Mouse (Mus musculus): Measurements from ENCODE around the gene Emcn. TPM values are rescaled to one million over a fixed set of nuclear protein-coding genes. Genes with fewer than 3 reads are reported as not detected.

Gene Emcn
- polyA plus RNA-seq, 1 experiment: not detected

- Histone ChIP-seq H3K4me3 (ENCODE audit: low read depth, low read length) (no peak overlapping the region), H3K9me3 (replicated peaks; ENCODE audit: control insufficient read depth, insufficient read depth, low read length, poor library complexity, severe bottlenecking) (no peaks in the 10 kb centered on the region), H3K27ac (ENCODE audit: insufficient read depth, low read length) (no peak overlapping the region), H3K4me1 (ENCODE audit: control insufficient read depth, insufficient read depth, low read length) (no peaks in the 10 kb centered on the region), H3K36me3 (ENCODE audit: control insufficient read depth, insufficient read depth, low read length, poor library complexity, severe bottlenecking) (no peaks in the 10 kb centered on the region), H3K9ac (ENCODE audit: low read depth, poor library complexity, severe bottlenecking) (no peak overlapping the region), H3K27me3 (ENCODE audit: control insufficient read depth, insufficient read depth, low read length, poor library complexity, severe bottlenecking) (no peaks in the 10 kb centered on the region)
- no peak for TF ChIP-seq POLR2A (IDR thresholded peaks at IDR 0.05; ENCODE audit: insufficient read depth, low read length)
- no peak for TF ChIP-seq CTCF (IDR thresholded peaks at IDR 0.05; ENCODE audit: low read depth, low read length)
- TF ChIP-seq EP300 (IDR thresholded peaks at IDR 0.05; ENCODE audit: insufficient read depth, low read depth, low read length): no peak
Observed at GRCm38 (mm10) chr3:137329898-137330297, 11.0 kb upstream of the Emcn start.

GRCm38 (mm10) chr3:137330950-137331349, 9.9 kb upstream of the Emcn start:
- Histone ChIP-seq H3K4me1 (ENCODE audit: control insufficient read depth, insufficient read depth, low read length) (no peaks in the 10 kb centered on the region), H3K27me3 (ENCODE audit: control insufficient read depth, insufficient read depth, low read length, poor library complexity, severe bottlenecking) (no peaks in the 10 kb centered on the region), H3K9ac (ENCODE audit: low read depth, poor library complexity, severe bottlenecking) (no peak overlapping the region), H3K27ac (ENCODE audit: insufficient read depth, low read length) (no peak overlapping the region), H3K4me3 (ENCODE audit: low read depth, low read length) (no peak overlapping the region), H3K36me3 (ENCODE audit: control insufficient read depth, insufficient read depth, low read length, poor library complexity, severe bottlenecking) (no peaks in the 10 kb centered on the region), H3K9me3 (replicated peaks; ENCODE audit: control insufficient read depth, insufficient read depth, low read length, poor library complexity, severe bottlenecking) (no peaks in the 10 kb centered on the region)
- TF ChIP-seq CTCF (IDR thresholded peaks at IDR 0.05; ENCODE audit: low read depth, low read length) (no peak), EP300 (IDR thresholded peaks at IDR 0.05; ENCODE audit: insufficient read depth, low read depth, low read length) (no peak), POLR2A (IDR thresholded peaks at IDR 0.05; ENCODE audit: insufficient read depth, low read length) (no peak)

- H3K9ac ChIP-seq (ENCODE audit: low read depth, poor library complexity, severe bottlenecking): no peak overlapping the region
- TF ChIP-seq CTCF (IDR thresholded peaks at IDR 0.05; ENCODE audit: low read depth, low read length) (no peak), POLR2A (IDR thresholded peaks at IDR 0.05; ENCODE audit: insufficient read depth, low read length) (no peak), EP300 (IDR thresholded peaks at IDR 0.05; ENCODE audit: insufficient read depth, low read depth, low read length) (no peak)
- H3K4me1 ChIP-seq (ENCODE audit: control insufficient read depth, insufficient read depth, low read length): no peaks in the 10 kb centered on the region
- no peaks in the 10 kb centered on the region for H3K27me3 ChIP-seq (ENCODE audit: control insufficient read depth, insufficient read depth, low read length, poor library complexity, severe bottlenecking)
- no peak overlapping the region for H3K4me3 ChIP-seq (ENCODE audit: low read depth, low read length)
- no peaks in the 10 kb centered on the region for H3K36me3 ChIP-seq (ENCODE audit: control insufficient read depth, insufficient read depth, low read length, poor library complexity, severe bottlenecking)
- no peaks in the 10 kb centered on the region for H3K9me3 ChIP-seq (replicated peaks; ENCODE audit: control insufficient read depth, insufficient read depth, low read length, poor library complexity, severe bottlenecking)
- no peak overlapping the region for H3K27ac ChIP-seq (ENCODE audit: insufficient read depth, low read length)
Observed at GRCm38 (mm10) chr3:137332531-137332930, 8.3 kb upstream of the Emcn start.

- H3K4me1 ChIP-seq (ENCODE audit: control insufficient read depth, insufficient read depth, low read length): no peaks in the 10 kb centered on the region
- H3K9ac ChIP-seq (ENCODE audit: low read depth, poor library complexity, severe bottlenecking): no peak overlapping the region
- H3K36me3 ChIP-seq (ENCODE audit: control insufficient read depth, insufficient read depth, low read length, poor library complexity, severe bottlenecking): no peaks in the 10 kb centered on the region
- H3K4me3 ChIP-seq (ENCODE audit: low read depth, low read length): no peak overlapping the region
- no peak for TF ChIP-seq POLR2A (IDR thresholded peaks at IDR 0.05; ENCODE audit: insufficient read depth, low read length)
- TF ChIP-seq CTCF (IDR thresholded peaks at IDR 0.05; ENCODE audit: low read depth, low read length): no peak
- TF ChIP-seq EP300 (IDR thresholded peaks at IDR 0.05; ENCODE audit: insufficient read depth, low read depth, low read length): no peak
- no peak overlapping the region for H3K27ac ChIP-seq (ENCODE audit: insufficient read depth, low read length)
- H3K9me3 ChIP-seq (replicated peaks; ENCODE audit: control insufficient read depth, insufficient read depth, low read length, poor library complexity, severe bottlenecking): no peaks in the 10 kb centered on the region
- no peaks in the 10 kb centered on the region for H3K27me3 ChIP-seq (ENCODE audit: control insufficient read depth, insufficient read depth, low read length, poor library complexity, severe bottlenecking)
Observed at GRCm38 (mm10) chr3:137335957-137336356, 4.9 kb upstream of the Emcn start.

- H3K9me3 ChIP-seq (replicated peaks; ENCODE audit: control insufficient read depth, insufficient read depth, low read length, poor library complexity, severe bottlenecking): no peaks in the 10 kb centered on the region
Observed at GRCm38 (mm10) chr3:137343446-137343845, 2.6 kb downstream of the Emcn start.

GRCm38 (mm10) chr3:137351882-137352281, 11.0 kb downstream of the Emcn start:
- no peaks in the 10 kb centered on the region for H3K9me3 ChIP-seq (replicated peaks; ENCODE audit: control insufficient read depth, insufficient read depth, low read length, poor library complexity, severe bottlenecking)
- no peak overlapping the region for H3K27ac ChIP-seq (ENCODE audit: insufficient read depth, low read length)
- no peak overlapping the region for H3K4me3 ChIP-seq (ENCODE audit: low read depth, low read length)
- no peak for TF ChIP-seq CTCF (IDR thresholded peaks at IDR 0.05; ENCODE audit: low read depth, low read length)
- no peaks in the 10 kb centered on the region for H3K4me1 ChIP-seq (ENCODE audit: control insufficient read depth, insufficient read depth, low read length)
- no peaks in the 10 kb centered on the region for H3K27me3 ChIP-seq (ENCODE audit: control insufficient read depth, insufficient read depth, low read length, poor library complexity, severe bottlenecking)
- no peak overlapping the region for H3K9ac ChIP-seq (ENCODE audit: low read depth, poor library complexity, severe bottlenecking)
- H3K36me3 ChIP-seq (ENCODE audit: control insufficient read depth, insufficient read depth, low read length, poor library complexity, severe bottlenecking): no peaks in the 10 kb centered on the region

More at GRCm38 (mm10) chr3:137343446-137343845, 2.6 kb downstream of the Emcn start:
- no peaks in the 10 kb centered on the region for H3K4me1 ChIP-seq (ENCODE audit: control insufficient read depth, insufficient read depth, low read length)
- H3K27me3 ChIP-seq (ENCODE audit: control insufficient read depth, insufficient read depth, low read length, poor library complexity, severe bottlenecking): no peaks in the 10 kb centered on the region
- H3K4me3 ChIP-seq (ENCODE audit: low read depth, low read length): no peak overlapping the region
- no peak overlapping the region for H3K9ac ChIP-seq (ENCODE audit: low read depth, poor library complexity, severe bottlenecking)
- H3K36me3 ChIP-seq (ENCODE audit: control insufficient read depth, insufficient read depth, low read length, poor library complexity, severe bottlenecking): no peaks in the 10 kb centered on the region
- TF ChIP-seq EP300 (IDR thresholded peaks at IDR 0.05; ENCODE audit: insufficient read depth, low read depth, low read length) (no peak), CTCF (IDR thresholded peaks at IDR 0.05; ENCODE audit: low read depth, low read length) (no peak)
- no peak overlapping the region for H3K27ac ChIP-seq (ENCODE audit: insufficient read depth, low read length)

All from ES-Bruce4 (cell line).